In the genomic region with DNA sequence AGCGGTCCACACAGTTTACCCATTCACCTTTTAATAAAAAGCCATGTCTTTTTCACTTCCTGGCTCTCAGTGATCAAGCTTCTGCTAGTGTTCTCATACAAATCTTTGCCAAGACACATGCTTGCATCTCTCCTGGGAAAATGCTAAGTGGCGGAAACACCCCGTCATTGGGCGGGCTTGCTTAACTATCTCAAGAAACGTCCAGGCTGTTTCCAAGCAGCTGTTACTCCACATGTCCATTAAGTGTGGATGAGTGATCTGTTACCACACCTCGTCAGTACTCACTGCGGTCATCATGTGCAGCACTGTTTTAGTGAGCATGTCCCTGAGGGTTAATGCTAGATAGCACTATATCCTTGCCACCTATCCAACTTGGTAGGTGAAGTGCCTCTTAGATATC, we compare ENCODE assay signal across 10 mouse cellular contexts. TPM values are rescaled to one million over a fixed set of nuclear protein-coding genes. Genes with fewer than 3 reads are reported as not detected.
DNase-seq lines count a peak whose midpoint lies in the region; TF ChIP-seq lines count a peak whose summit lies in the region.
"Had no signal": no experiment of that assay in that cellular context is flagged by ENCODE, and none has a peak within 500 bp of the region (broad histone marks: within the 10 kb centered on the region; RNA-seq: fewer than 3 reads in every experiment).

No protein-coding gene starts in this region.

- no peak for TF ChIP-seq CTCF in gastrocnemius, adult 2 months (IDR thresholded peaks at IDR 0.05)

- peak overlapping the region; percentile 79 for H3K27ac ChIP-seq in gastrocnemius, adult 2 months
- no peak overlapping the region for H3K27ac ChIP-seq in hindbrain, embryonic 10.5 days
- H3K27ac ChIP-seq: liver, embryonic 15.5 days had no signal

- no peaks in the 10 kb centered on the region for H3K27me3 ChIP-seq in hindbrain, embryonic 10.5 days (ENCODE audit: insufficient read depth, poor library complexity, severe bottlenecking)
- H3K27me3 ChIP-seq: liver, embryonic 15.5 days had no signal

- no peaks in the 10 kb centered on the region for H3K36me3 ChIP-seq in hindbrain, embryonic 10.5 days
- H3K36me3 ChIP-seq: liver, embryonic 15.5 days had no signal

- intact Hi-C loops in gastrocnemius, adult 2 months (cut with DNase I): no loop called here
- intact Hi-C loops in heart, postnatal 36 days (cut with DNase I): no loop called here
- intact Hi-C loops in left cerebral cortex, postnatal 25 days (cut with DNase I): no loop called here

- DNase-seq in kidney, adult 11 months: peak; percentile 26
- no peak for DNase-seq in kidney, adult 18-20 months
- peak; percentile 74 for DNase-seq in gastrocnemius, adult 2 months
- peak; percentile 52 to 61 for DNase-seq in heart, postnatal 36 days
- peak; percentile 47 to 80 for DNase-seq in lung, postnatal 4 days
- DNase-seq in embryo, embryonic 10.5 days (ENCODE audit: low spot score): no peak
- no peak for DNase-seq in left cerebral cortex, postnatal 25 days (ENCODE audit: low spot score in 2 of 2)
- DNase-seq in hindbrain, embryonic 10.5 days (ENCODE audit: low spot score): no peak
- DNase-seq: right cerebral cortex, postnatal 4 days had no signal

- 83% methylated on average over 7 of the region's 7 CpGs for WGBS in hindbrain, embryonic 10.5 days

- H3K4me3 ChIP-seq in gastrocnemius, adult 2 months: no peak overlapping the region
- H3K4me3 ChIP-seq in hindbrain, embryonic 10.5 days: no peak overlapping the region
- H3K4me3 ChIP-seq: liver, embryonic 15.5 days had no signal

- H3K9me3 ChIP-seq in hindbrain, embryonic 10.5 days: no peaks in the 10 kb centered on the region
- H3K9me3 ChIP-seq: liver, embryonic 15.5 days had no signal

- H3K4me1 ChIP-seq in hindbrain, embryonic 10.5 days (replicated peaks): peaks cover 17% of the 10 kb centered on the region
- H3K4me1 ChIP-seq: liver, embryonic 15.5 days had no signal

RNA-seq across cellular contexts. Expression of a gene that starts 26.2 kb away (rescaled TPM):
- total RNA-seq in gastrocnemius, adult 2 months (2021): 10 to 100 TPM in 1 of 2 experiments, 1 to 10 TPM in 1; 5.9 to 15.6 TPM
- 10 to 100 TPM; 17.1 to 17.4 TPM for total RNA-seq in heart, postnatal 36 days (2021)
- 1 to 10 TPM; 4.6 to 5.0 TPM for total RNA-seq in left cerebral cortex, postnatal 25 days (2021)
- 2.2 and 7.4 TPM in 2 replicates for polyA plus RNA-seq in hindbrain, embryonic 10.5 days (2016; fragmentation: Nextera tagmentation; extraction: Ambion mirVana)

Comparison
In these comparisons a context has a peak if more than half of its experiments do, and no peak if none do; other contexts are left out.
1. DNase-seq: peak in kidney, adult 11 months (single experiment), gastrocnemius, adult 2 months (single experiment), heart, postnatal 36 days (2 of 2) and lung, postnatal 4 days (2 of 2); none in kidney, adult 18-20 months (single experiment), embryo, embryonic 10.5 days (single experiment), left cerebral cortex, postnatal 25 days (0 of 2) and hindbrain, embryonic 10.5 days (single experiment).